Mouse (Mus musculus) lung, adult 2 months (tissue): ENCODE results near the gene Olfr1441.

ENCODE experiments used
- CTCF ChIP-seq: fragments of 200-500 bp; IDR thresholded peaks from 2 replicates; pipeline ENCODE4 v1.5.1; 2011; ENCODE audit warnings: mild to moderate bottlenecking, low read length, control low read depth; ENCODE audit not compliant: insufficient read depth
- POLR2A ChIP-seq: fragments of 200-500 bp; IDR thresholded peaks from 2 replicates; pipeline ENCODE4 v1.6.1; 2011; ENCODE audit warnings: low read depth, mild to moderate bottlenecking, control low read depth, low read length, borderline replicate concordance; ENCODE audit errors: extremely low read depth

- TF ChIP-seq CTCF: peak; percentile 41
- TF ChIP-seq POLR2A: no peak
Measured at GRCm38 (mm10) chr19:12433033-12433432, 15.8 kb downstream of the Olfr1441 start.
